Mouse (Mus musculus) MEL (cell line): Measurements from ENCODE around the gene Gad1. TPM values are rescaled to one million over a fixed set of nuclear protein-coding genes. Genes with fewer than 3 reads are reported as not detected.
A peak's percentile ranks its signal among the peaks of the same experiment; 100 is the strongest.

Experiments used
- DNase-seq: peaks from one replicate; pipeline ENCODE4 v3.0.0; 2011; ENCODE audit warnings: low read depth, low spot score
- H3K27ac ChIP-seq: 2 replicates; pipeline ENCODE4 v1.5.1; 2012; ENCODE audit warnings: low read depth, mild to moderate bottlenecking, control low read depth, low read length, moderate library complexity; ENCODE audit not compliant: control insufficient read depth
- H3K27me3 ChIP-seq, 2 experiments: fragments of 150-350 bp in 1 of 2; sonication (generic) in 1 of 2; 2 replicates each; pipeline ENCODE4 v1.6.1; 2012; ENCODE audit warnings: low read length in 2 of 2, mild to moderate bottlenecking in 2 of 2, improper control_type of control experiment in 1 of 2, moderate library complexity in 1 of 2; ENCODE audit not compliant: insufficient read depth in 2 of 2, control insufficient read depth in 1 of 2
- H3K36me3 ChIP-seq, 2 experiments: 2 replicates each; pipeline ENCODE4 v1.6.1; 2012 to 2014; ENCODE audit warnings: low read length in 2 of 2, improper control_type of control experiment in 1 of 2, inconsistent platforms in 1 of 2, mild to moderate bottlenecking in 1 of 2; ENCODE audit not compliant: insufficient read depth in 2 of 2, control insufficient read depth in 1 of 2
- H3K4me1 ChIP-seq, 2 experiments: fragments of 150-350 bp in 1 of 2; sonication (generic) in 1 of 2; 2 replicates each; pipeline ENCODE4 v1.6.1; 2012; ENCODE audit warnings: low read length in 2 of 2, improper control_type of control experiment in 1 of 2, mild to moderate bottlenecking in 1 of 2; ENCODE audit not compliant: insufficient read depth in 2 of 2, control insufficient read depth in 1 of 2
- H3K4me3 ChIP-seq, 2 experiments: fragments of 150-350 bp in 1 of 2; sonication (generic) in 1 of 2; 2 replicates each; pipeline ENCODE4 v1.5.1; 2012; ENCODE audit warnings: low read depth in 2 of 2, low read length in 2 of 2, mild to moderate bottlenecking in 2 of 2, moderate library complexity in 2 of 2, control low read depth in 1 of 2, improper control_type of control experiment in 1 of 2; ENCODE audit not compliant: control insufficient read depth in 1 of 2, insufficient read depth in 1 of 2
- H3K79me2 ChIP-seq: 2 replicates; pipeline ENCODE4 v1.6.1; 2012; ENCODE audit warnings: mild to moderate bottlenecking, low read length, moderate library complexity; ENCODE audit not compliant: control insufficient read depth, poor library complexity, insufficient read depth
- H3K9ac ChIP-seq: 2 replicates; pipeline ENCODE4 v1.6.1; 2012; ENCODE audit warnings: low read depth, mild to moderate bottlenecking, control low read depth, low read length, moderate library complexity; ENCODE audit not compliant: control insufficient read depth, poor library complexity, severe bottlenecking
- H3K9me3 ChIP-seq: fragments of 150-350 bp; sonication (generic); replicated peaks from 2 replicates; pipeline ENCODE4 v1.6.1; 2012; ENCODE audit warnings: mild to moderate bottlenecking, low read length, improper control_type of control experiment, moderate library complexity; ENCODE audit not compliant: insufficient read depth
- BHLHE40 ChIP-seq: IDR thresholded peaks from 2 replicates; pipeline ENCODE4 v1.6.1; 2012; ENCODE audit warnings: low read depth, mild to moderate bottlenecking, inconsistent platforms, low read length, improper control_type of control experiment, borderline replicate concordance
- CHD1 ChIP-seq: IDR thresholded peaks from 2 replicates; pipeline ENCODE4 v1.6.1; 2012; ENCODE audit warnings: low read depth, mild to moderate bottlenecking, inconsistent platforms, low read length, improper control_type of control experiment
- CHD2 ChIP-seq: IDR thresholded peaks from 2 replicates; pipeline ENCODE4 v1.6.1; 2011; ENCODE audit warnings: low read length, improper control_type of control experiment
- CTCF ChIP-seq, 3 experiments: IDR thresholded peaks in 2 of 3; conservative IDR thresholded peaks in 1 of 3; 2 replicates each; pipeline ENCODE4 v1.5.1; 2011 to 2012; ENCODE audit warnings: low read length in 3 of 3, low read depth in 2 of 3, mild to moderate bottlenecking in 2 of 3, improper control_type of control experiment in 1 of 3, inconsistent platforms in 1 of 3, mixed read lengths in 1 of 3, moderate library complexity in 1 of 3; ENCODE audit not compliant: control insufficient read depth in 1 of 3, insufficient read depth in 1 of 3, poor library complexity in 1 of 3, severe bottlenecking in 1 of 3
- E2F4 ChIP-seq: IDR thresholded peaks from 2 replicates; pipeline ENCODE4 v1.6.1; 2011; ENCODE audit warnings: low read depth, low read length, improper control_type of control experiment, borderline replicate concordance
- ELF1 ChIP-seq: IDR thresholded peaks from 2 replicates; pipeline ENCODE4 v1.6.1; 2014; ENCODE audit warnings: low read depth, mild to moderate bottlenecking, inconsistent platforms, low read length, improper control_type of control experiment, moderate library complexity
- GABPA ChIP-seq: IDR thresholded peaks from 2 replicates; pipeline ENCODE4 v1.6.1; 2012; ENCODE audit warnings: low read depth, mild to moderate bottlenecking, inconsistent platforms, low read length, improper control_type of control experiment, moderate library complexity
- GATA1 ChIP-seq: IDR thresholded peaks from 2 replicates; pipeline ENCODE4 v1.6.1; 2011; ENCODE audit warnings: low read depth, low read length, improper control_type of control experiment
- HCFC1 ChIP-seq: IDR thresholded peaks from 2 replicates; pipeline ENCODE4 v1.6.1; 2012; ENCODE audit warnings: low read depth, mild to moderate bottlenecking, inconsistent platforms, low read length, improper control_type of control experiment, moderate library complexity
- KAT2A ChIP-seq: conservative IDR thresholded peaks from 2 replicates; pipeline ENCODE4 v1.6.1; 2012; ENCODE audit warnings: low read depth, low read length, improper control_type of control experiment, inconsistent platforms
- MAFK ChIP-seq: IDR thresholded peaks from 2 replicates; pipeline ENCODE4 v1.6.1; 2011; ENCODE audit warnings: low read depth, mild to moderate bottlenecking, low read length, improper control_type of control experiment, borderline replicate concordance
- MAX ChIP-seq: IDR thresholded peaks from 2 replicates; pipeline ENCODE4 v1.6.1; 2011; ENCODE audit warnings: low read length, improper control_type of control experiment
- MAZ ChIP-seq: IDR thresholded peaks from 2 replicates; pipeline ENCODE4 v1.6.1; 2012; ENCODE audit warnings: low read depth, mild to moderate bottlenecking, inconsistent platforms, low read length, improper control_type of control experiment
- MEF2A ChIP-seq: IDR thresholded peaks from 2 replicates; pipeline ENCODE4 v1.6.1; 2014; ENCODE audit warnings: low read depth, mild to moderate bottlenecking, inconsistent platforms, low read length, improper control_type of control experiment; ENCODE audit not compliant: poor library complexity, insufficient replicate concordance, severe bottlenecking; ENCODE audit errors: extremely low read depth
- MYB ChIP-seq: IDR thresholded peaks from 2 replicates; pipeline ENCODE4 v1.6.1; 2011; ENCODE audit warnings: mild to moderate bottlenecking, low read depth, low read length, improper control_type of control experiment
- MYC ChIP-seq: IDR thresholded peaks from 2 replicates; pipeline ENCODE4 v1.6.1; 2011; ENCODE audit warnings: low read depth, mild to moderate bottlenecking, low read length, improper control_type of control experiment, moderate library complexity
- NELFE ChIP-seq: IDR thresholded peaks from 2 replicates; pipeline ENCODE4 v1.6.1; 2011; ENCODE audit warnings: low read depth, low read length, improper control_type of control experiment
- NRF1 ChIP-seq: IDR thresholded peaks from 2 replicates; pipeline ENCODE4 v1.6.1; 2014; ENCODE audit warnings: low read depth, mild to moderate bottlenecking, inconsistent platforms, low read length, improper control_type of control experiment, moderate library complexity; ENCODE audit not compliant: poor library complexity, insufficient read depth, severe bottlenecking
- POLR2AphosphoS2 ChIP-seq: IDR thresholded peaks from 2 replicates; pipeline ENCODE4 v1.6.1; 2011; ENCODE audit warnings: low read length, improper control_type of control experiment
- POLR2AphosphoS5 ChIP-seq: IDR thresholded peaks from 2 replicates; pipeline ENCODE4 v1.6.1; 2012; ENCODE audit warnings: low read depth, borderline replicate concordance, mild to moderate bottlenecking, inconsistent platforms, low read length, moderate library complexity, mixed read lengths
- RAD21 ChIP-seq: IDR thresholded peaks from 2 replicates; pipeline ENCODE4 v1.6.1; 2011; ENCODE audit warnings: mild to moderate bottlenecking, low read depth, low read length, improper control_type of control experiment
- RCOR1 ChIP-seq: IDR thresholded peaks from 2 replicates; pipeline ENCODE4 v1.6.1; 2012; ENCODE audit warnings: low read depth, mild to moderate bottlenecking, inconsistent platforms, low read length, improper control_type of control experiment
- SMC3 ChIP-seq: IDR thresholded peaks from 2 replicates; pipeline ENCODE4 v1.6.1; 2011; ENCODE audit warnings: low read depth, low read length, improper control_type of control experiment
- TAL1 ChIP-seq: IDR thresholded peaks from 2 replicates; pipeline ENCODE4 v1.6.1; 2012; ENCODE audit warnings: mild to moderate bottlenecking, inconsistent platforms, low read length, moderate library complexity, mixed read lengths
- TBP ChIP-seq: IDR thresholded peaks from 2 replicates; pipeline ENCODE4 v1.8.0; 2011; ENCODE audit warnings: low read depth, low read length, improper control_type of control experiment
- TCF12 ChIP-seq: IDR thresholded peaks from 2 replicates; pipeline ENCODE4 v1.6.1; 2014; ENCODE audit warnings: low read depth, mild to moderate bottlenecking, inconsistent platforms, low read length, improper control_type of control experiment, moderate library complexity
- UBTF ChIP-seq: IDR thresholded peaks from 2 replicates; pipeline ENCODE4 v1.6.1; 2012; ENCODE audit warnings: low read depth, mild to moderate bottlenecking, inconsistent platforms, low read length, improper control_type of control experiment, moderate library complexity, borderline replicate concordance; ENCODE audit not compliant: insufficient read depth
- USF1 ChIP-seq: IDR thresholded peaks from 2 replicates; pipeline ENCODE4 v1.6.1; 2014; ENCODE audit warnings: low read depth, mild to moderate bottlenecking, inconsistent platforms, low read length, improper control_type of control experiment, moderate library complexity
- USF2 ChIP-seq, 2 experiments: IDR thresholded peaks; 2 replicates each; pipeline ENCODE4 v1.6.1; 2011 to 2012; ENCODE audit warnings: improper control_type of control experiment in 2 of 2, low read length in 2 of 2, borderline replicate concordance in 1 of 2, inconsistent platforms in 1 of 2, low read depth in 1 of 2, mild to moderate bottlenecking in 1 of 2; ENCODE audit not compliant: insufficient read depth in 1 of 2
- ZKSCAN1 ChIP-seq: IDR thresholded peaks from 2 replicates; pipeline ENCODE4 v1.6.1; 2012; ENCODE audit warnings: low read depth, mild to moderate bottlenecking, inconsistent platforms, low read length, improper control_type of control experiment, moderate library complexity
- ZMIZ1 ChIP-seq: IDR thresholded peaks from 2 replicates; pipeline ENCODE4 v1.6.1; 2012; ENCODE audit warnings: low read depth, mild to moderate bottlenecking, inconsistent platforms, low read length, improper control_type of control experiment, moderate library complexity
- polyA plus RNA-seq, 2 experiments: library from polyadenylated mRNA; stranded (reverse) in 1 of 2; unstranded in 1 of 2; fragments of >175 nt in 1 of 2; fragments of >200 nt in 1 of 2; gene quantifications; 2 replicates each; pipeline versions ENCODE4 v1.2.1 to v1.2.4; 2012; ENCODE audit warnings: low replicate concordance in 2 of 2, low read depth in 1 of 2; ENCODE audit not compliant: insufficient read length in 2 of 2, insufficient read depth in 1 of 2, missing spikeins in 1 of 2
- total RNA-seq: library from RNA; depleted of rRNA; stranded (reverse); fragments of 300-350 nt; gene quantifications from 2 replicates; pipeline ENCODE4 v1.2.3, GENCODE M21; 2012; rRNA removed

Gad1 gene
- total RNA-seq: not detected in 2 replicates
- not detected for polyA plus RNA-seq

DNA sequence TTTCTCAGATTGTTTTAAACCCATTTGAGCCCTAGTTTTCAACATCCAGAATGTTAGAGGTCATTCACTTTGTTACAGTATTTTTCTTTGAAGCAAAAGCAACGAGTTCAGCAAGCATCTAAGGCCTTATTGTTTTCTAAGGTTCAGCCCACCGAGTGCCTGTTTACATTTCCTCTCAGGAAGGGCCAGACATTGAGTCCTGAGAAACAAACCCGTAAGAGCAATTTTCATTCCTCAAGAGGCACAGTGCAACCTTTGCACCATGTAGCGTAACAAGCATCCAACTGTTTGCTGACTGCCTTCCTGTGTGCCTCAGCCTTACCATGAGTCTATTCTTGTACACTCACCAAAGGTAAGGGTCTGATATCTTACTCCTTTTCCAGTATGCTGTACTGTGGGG lies at the start of gene Gad1:
Gene Gad1, plus strand, starts transcription at position 301 of the 400 bp plus-strand sequence.
- Histone ChIP-seq H3K9me3 (no peaks in the 10 kb centered on the region), H3K27ac (no peak within 1 kb of the TSS), H3K27me3 (no peaks in the 10 kb centered on the region), H3K79me2 (no peaks in the 10 kb centered on the region), H3K36me3 (no peaks in the 10 kb centered on the region), H3K4me3 (no peak within 1 kb of the TSS), H3K9ac (no peak within 1 kb of the TSS), H3K4me1 (no peaks in the 10 kb centered on the region)
- TF ChIP-seq MEF2A (no peak), SMC3 (no peak), TBP (no peak), MAFK (no peak), HCFC1 (no peak), RCOR1 (no peak), TAL1 (no peak), GATA1 (no peak), ELF1 (no peak), RAD21 (no peak), MYC (no peak), ZMIZ1 (no peak), NRF1 (no peak), CHD1 (no peak), UBTF (no peak), POLR2AphosphoS2 (no peak), TCF12 (no peak), USF1 (no peak), MAZ (no peak), NELFE (no peak)
- no peak for DNase-seq

DNA sequence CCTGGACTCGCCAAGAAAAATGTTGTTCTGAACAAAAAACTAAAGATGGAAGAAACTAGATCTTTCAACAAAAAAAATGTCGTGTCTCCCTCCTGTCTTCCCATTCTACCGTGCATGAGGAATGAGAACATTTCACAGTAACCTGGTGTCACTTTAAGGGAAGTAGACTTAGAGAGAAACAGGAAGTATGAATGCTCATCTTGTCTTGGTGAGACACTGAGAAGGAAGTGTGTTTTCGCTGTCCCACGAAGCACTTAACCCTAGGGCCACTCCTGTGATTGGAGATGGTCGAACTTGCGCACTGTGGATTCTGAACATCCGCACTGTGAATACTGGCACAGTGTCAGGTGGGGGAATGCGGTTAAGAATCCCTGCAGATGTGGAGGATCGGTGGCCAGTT lies 49.4 kb upstream of the Gad1 start:
- DNase-seq: peak; percentile 1
- TF ChIP-seq GABPA: no peak
- no peak for TF ChIP-seq MAX
- no peak for TF ChIP-seq BHLHE40
- no peak for TF ChIP-seq MYC
- no peak for TF ChIP-seq TCF12
- TF ChIP-seq USF2 (IDR thresholded peaks at IDR 0.05; ENCODE audit: borderline replicate concordance in 1 of 2, insufficient read depth in 1 of 2, low read depth in 1 of 2, low read length in 2 of 2): no peak
- TF ChIP-seq POLR2AphosphoS5: no peak
- no peak for TF ChIP-seq E2F4
- no peak for TF ChIP-seq TAL1
- no peak for TF ChIP-seq CTCF (IDR thresholded peaks at IDR 0.05 in 2 of 3, conservative IDR thresholded peaks at IDR 0.05 in 1 of 3; ENCODE audit: control insufficient read depth in 1 of 3, insufficient read depth in 1 of 3, low read depth in 2 of 3, low read length in 3 of 3, poor library complexity in 1 of 3, severe bottlenecking in 1 of 3)
- no peak for TF ChIP-seq RCOR1
- no peak for TF ChIP-seq MYB
- TF ChIP-seq UBTF: no peak
- no peak for TF ChIP-seq CHD2
- no peak for TF ChIP-seq MAZ
- TF ChIP-seq ZKSCAN1: no peak
- TF ChIP-seq KAT2A: no peak
- H3K27me3 ChIP-seq: no peaks in the 10 kb centered on the region

More for the DNA sequence above, 49.4 kb upstream of the Gad1 start:
- Histone ChIP-seq H3K4me3 (no peak overlapping the region), H3K36me3 (no peaks in the 10 kb centered on the region), H3K79me2 (no peaks in the 10 kb centered on the region), H3K9ac (no peak overlapping the region), H3K27ac (no peak overlapping the region), H3K4me1 (no peaks in the 10 kb centered on the region), H3K9me3 (no peaks in the 10 kb centered on the region)
